Mouse (Mus musculus) mammary gland, adult 2 months (tissue): ENCODE results near the gene Plekhd1. TPM values are rescaled to one million over a fixed set of nuclear protein-coding genes. Genes with fewer than 3 reads are reported as not detected.

Source experiments
- polyA plus RNA-seq: library from polyadenylated mRNA; depleted of rRNA; stranded (reverse); fragments of >200 nt; gene quantifications from 2 replicates; pipeline ENCODE4 v1.2.3, GENCODE M21; 2012; ENCODE audit warnings: low replicate concordance; rRNA removed

The Plekhd1 gene
- 0.69 and 0.91 TPM in 2 replicates for polyA plus RNA-seq

GRCm38 (mm10) chr12:80692269-80692972 is at the start of gene Plekhd1:
Gene Plekhd1, plus strand, starts transcription at chr12:80692591.

GRCm38 (mm10) chr12:80643693-80644505 is 48.5 kb upstream of the Plekhd1 start, which contains the start of the genes Slc39a9 and Erh:
Gene Slc39a9, plus strand, starts transcription at chr12:80643883.
Gene Erh, minus strand, starts transcription at chr12:80644341.

GRCm38 (mm10) chr12:80760396-80760801 is 68.0 kb downstream of the Plekhd1 start, which contains the start of gene Ccdc177:
Gene Ccdc177, minus strand, starts transcription at chr12:80760687.

Other genes starting within 250 kb of the Plekhd1 start
- gene Exd2, start 229.5 kb upstream of the Plekhd1 start, polyA plus RNA-seq = 8.4 and 22.0 TPM in 2 replicates
- gene Galnt16, start 174.3 kb upstream of the Plekhd1 start, polyA plus RNA-seq = 8.3 and 9.9 TPM in 2 replicates
- gene Slc39a9, start 48.7 kb upstream of the Plekhd1 start, polyA plus RNA-seq = 38.4 and 49.6 TPM in 2 replicates
- 11.1 and 33.7 TPM in 2 replicates for gene Erh, start 48.2 kb upstream of the Plekhd1 start, polyA plus RNA-seq
- gene Ccdc177, start 68.1 kb downstream of the Plekhd1 start, polyA plus RNA-seq = 0.02 TPM in 1 of 2 replicates, not detected in the other
- 47.4 and 57.9 TPM in 2 replicates for gene Susd6, start 97.9 kb downstream of the Plekhd1 start, polyA plus RNA-seq